Mouse (Mus musculus): ENCODE measurements around the gene Cntn1. TPM values are rescaled to one million over a fixed set of nuclear protein-coding genes. Genes with fewer than 3 reads are reported as not detected.
A peak's percentile ranks its signal among the peaks of the same experiment; 100 is the strongest.

The Cntn1 gene
- polyA plus RNA-seq, 1 experiment from 2014 or later, result 3.1 TPM

DNA sequence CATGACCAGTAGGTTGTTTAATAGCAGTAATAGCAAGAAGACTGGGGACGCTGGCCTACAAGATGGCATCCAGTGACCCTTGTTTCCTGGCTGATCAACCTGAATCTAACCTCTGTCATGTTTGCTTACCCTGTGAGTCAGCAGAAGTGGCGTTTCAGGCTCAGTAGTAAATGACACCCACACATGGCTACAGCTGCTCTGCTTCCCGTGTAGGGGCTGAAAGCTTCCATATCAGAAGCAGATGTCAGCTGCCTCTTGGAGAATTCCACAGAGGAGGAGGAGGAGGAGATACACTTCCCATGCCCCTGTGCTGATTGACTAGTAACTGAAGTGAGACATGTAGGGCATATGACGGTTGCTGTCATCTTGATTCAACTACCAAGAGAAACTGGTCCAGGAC, 225.9 kb downstream of the Cntn1 start:
- Histone ChIP-seq H3K27me3 (no peaks in the 10 kb centered on the region), H3K27ac (no peak overlapping the region), H3K9ac (no peak overlapping the region), H3K4me1 (0 out of 2 replicates have a peak, but pooled peaks cover 3% of the 10 kb centered on the region), H3K9me3 (no peaks in the 10 kb centered on the region), H3K4me3 (no peak overlapping the region), H3K36me3 (no peaks in the 10 kb centered on the region), H3K4me2 (replicated peaks) (no peak overlapping the region)
- no peak for ATAC-seq (ENCODE audit: insufficient number of reproducible peaks, insufficient read depth, low FRiP score, low TSS enrichment)
- WGBS, result 17% methylated on average over 4 of the region's 4 CpGs

DNA sequence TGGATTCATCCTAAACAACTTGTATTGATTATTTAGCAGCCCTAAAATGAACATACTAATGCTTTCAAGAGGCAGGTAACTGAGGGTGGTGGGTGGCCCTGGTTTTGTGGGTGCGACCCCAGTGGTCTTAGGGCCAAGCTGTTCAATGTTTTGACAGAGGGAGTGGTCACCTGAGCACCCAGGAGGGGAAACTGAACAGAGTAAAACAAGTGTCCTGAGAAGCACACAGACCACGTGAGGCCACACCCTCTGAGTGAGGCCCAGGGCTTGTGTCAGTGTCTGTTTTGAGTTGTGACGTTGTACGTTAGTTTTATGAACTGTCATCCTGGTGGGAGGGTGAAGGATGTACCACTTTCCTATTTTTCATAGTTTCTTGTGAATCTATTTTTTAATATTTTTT, 227.0 kb downstream of the Cntn1 start:
- H3K4me1 ChIP-seq, result 0 out of 2 replicates have a peak, but pooled peaks cover 3% of the 10 kb centered on the region
- no peak for ATAC-seq (ENCODE audit: insufficient number of reproducible peaks, insufficient read depth, low FRiP score, low TSS enrichment)
- no peak overlapping the region for H3K9ac ChIP-seq
- WGBS, result 75% methylated on average over 4 of the region's 4 CpGs
- H3K4me2 ChIP-seq (replicated peaks), result no peak overlapping the region
- no peak overlapping the region for H3K27ac ChIP-seq
- H3K9me3 ChIP-seq, result no peaks in the 10 kb centered on the region
- H3K36me3 ChIP-seq, result no peaks in the 10 kb centered on the region
- no peak overlapping the region for H3K4me3 ChIP-seq
- no peaks in the 10 kb centered on the region for H3K27me3 ChIP-seq

DNA sequence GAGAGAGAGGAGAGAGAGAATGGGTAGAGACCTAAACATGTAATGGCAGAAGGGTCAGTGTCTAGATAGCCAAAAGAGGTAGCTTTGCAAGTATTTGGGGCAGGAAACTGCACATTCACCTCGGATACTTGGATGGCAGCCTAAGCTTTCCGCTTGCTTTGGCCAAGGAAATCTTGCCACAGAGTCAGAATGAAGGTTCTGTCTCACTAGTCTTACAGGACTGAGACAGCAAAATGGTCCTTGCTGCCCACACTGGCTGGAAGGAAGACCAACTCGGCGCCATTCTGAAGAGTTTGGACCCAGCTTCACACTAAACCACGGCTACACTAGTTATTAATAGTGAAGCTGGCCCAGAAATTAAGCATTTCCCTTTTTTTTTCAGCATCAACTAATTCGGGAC, 230.0 kb downstream of the Cntn1 start:
- no peak overlapping the region for H3K4me2 ChIP-seq (replicated peaks)

DNA sequence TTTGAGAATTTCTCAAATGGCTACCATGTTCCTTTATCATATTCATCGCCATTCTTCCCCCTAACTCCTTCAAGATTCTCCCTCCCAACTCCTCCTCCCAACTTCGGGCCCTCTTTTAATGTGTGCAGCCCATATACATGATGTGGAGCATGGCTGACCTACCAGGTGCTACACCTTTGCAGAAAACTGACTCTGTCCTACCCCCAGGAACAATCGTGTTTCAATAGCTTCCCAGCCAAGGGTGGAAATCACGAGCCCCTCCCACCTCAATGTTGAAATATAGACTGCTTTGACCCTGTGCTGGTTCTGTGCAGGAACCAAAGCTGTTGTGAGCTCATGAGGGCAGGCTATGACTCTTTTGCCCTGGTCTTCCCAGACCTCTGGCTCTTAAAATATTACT, 236.7 kb downstream of the Cntn1 start:
- Histone ChIP-seq H3K4me3 (no peak overlapping the region), H3K9me3 (no peaks in the 10 kb centered on the region), H3K27me3 (no peaks in the 10 kb centered on the region), H3K36me3 (no peaks in the 10 kb centered on the region), H3K4me2 (replicated peaks) (no peak overlapping the region), H3K27ac (no peak overlapping the region), H3K4me1 (no peaks in the 10 kb centered on the region), H3K9ac (no peak overlapping the region)
- ATAC-seq (ENCODE audit: insufficient number of reproducible peaks, insufficient read depth, low FRiP score, low TSS enrichment), result no peak
- WGBS, result 87% methylated on average over 4 of the region's 4 CpGs

More for the DNA sequence above, 230.0 kb downstream of the Cntn1 start:
- Histone ChIP-seq H3K27ac (no peak overlapping the region), H3K4me3 (no peak overlapping the region), H3K9me3 (no peaks in the 10 kb centered on the region), H3K27me3 (no peaks in the 10 kb centered on the region), H3K4me1 (0 out of 2 replicates have a peak, but pooled peaks cover 3% of the 10 kb centered on the region), H3K9ac (no peak overlapping the region), H3K36me3 (no peaks in the 10 kb centered on the region)
- ATAC-seq (ENCODE audit: insufficient number of reproducible peaks, insufficient read depth, low FRiP score, low TSS enrichment), result no peak
- 83% methylated on average over 6 of the region's 6 CpGs for WGBS

DNA sequence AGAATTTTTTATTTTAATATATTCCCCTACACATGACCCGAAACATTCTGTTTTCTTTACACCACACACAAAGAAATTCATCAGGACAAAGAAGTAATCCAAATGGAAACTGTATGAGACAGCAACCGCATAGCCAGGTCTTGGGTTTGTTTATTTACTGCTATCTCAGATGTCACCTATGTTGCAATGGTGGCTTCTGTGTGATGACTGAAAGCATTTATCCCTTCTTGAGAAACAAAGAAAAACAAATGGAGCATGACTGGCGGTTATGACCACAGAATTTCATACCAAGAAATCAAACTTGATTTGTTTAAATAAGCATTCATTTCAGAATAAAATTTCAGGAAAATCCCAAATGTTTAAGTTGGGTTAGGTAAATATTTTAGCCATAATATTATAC, 245.5 kb downstream of the Cntn1 start:
- no peaks in the 10 kb centered on the region for H3K36me3 ChIP-seq
- WGBS, result 77% methylated on average over 3 of the region's 3 CpGs
- ATAC-seq (ENCODE audit: insufficient number of reproducible peaks, insufficient read depth, low FRiP score, low TSS enrichment), result no peak

DNA sequence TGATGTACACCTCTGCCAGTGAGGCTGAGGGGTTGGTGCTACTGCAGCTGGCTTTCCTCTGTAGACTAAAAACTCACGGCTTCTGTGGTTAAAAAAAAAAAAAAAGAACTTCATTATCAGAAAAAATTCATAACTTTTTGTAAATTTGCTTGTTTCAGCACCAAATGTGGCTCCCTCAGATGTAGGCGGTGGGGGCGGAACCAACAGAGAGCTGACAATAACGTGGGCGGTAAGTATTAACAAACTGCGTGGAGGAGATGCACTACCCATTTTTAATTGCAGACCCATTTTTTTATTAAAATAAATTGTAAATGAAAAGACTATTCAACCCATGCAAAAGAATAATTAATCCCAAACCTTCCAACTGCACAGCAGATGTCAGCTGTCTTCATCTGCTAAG, 251.8 kb downstream of the Cntn1 start:
- H3K9me3 ChIP-seq, result no peaks in the 10 kb centered on the region
- no peaks in the 10 kb centered on the region for H3K4me1 ChIP-seq
- H3K36me3 ChIP-seq, result no peaks in the 10 kb centered on the region
- H3K27ac ChIP-seq, result no peak overlapping the region
- WGBS, result 87% methylated on average over 6 of the region's 6 CpGs
- H3K4me3 ChIP-seq, result no peak overlapping the region
- no peak overlapping the region for H3K4me2 ChIP-seq (replicated peaks)
- no peak for ATAC-seq (ENCODE audit: insufficient number of reproducible peaks, insufficient read depth, low FRiP score, low TSS enrichment)
- H3K9ac ChIP-seq, result no peak overlapping the region
- no peaks in the 10 kb centered on the region for H3K27me3 ChIP-seq

More for the DNA sequence above, 245.5 kb downstream of the Cntn1 start:
- no peaks in the 10 kb centered on the region for H3K4me1 ChIP-seq
- H3K27ac ChIP-seq, result no peak overlapping the region
- H3K4me3 ChIP-seq, result no peak overlapping the region
- H3K9me3 ChIP-seq, result no peaks in the 10 kb centered on the region
- no peak overlapping the region for H3K9ac ChIP-seq
- H3K4me2 ChIP-seq (replicated peaks), result no peak overlapping the region
- no peaks in the 10 kb centered on the region for H3K27me3 ChIP-seq

DNA sequence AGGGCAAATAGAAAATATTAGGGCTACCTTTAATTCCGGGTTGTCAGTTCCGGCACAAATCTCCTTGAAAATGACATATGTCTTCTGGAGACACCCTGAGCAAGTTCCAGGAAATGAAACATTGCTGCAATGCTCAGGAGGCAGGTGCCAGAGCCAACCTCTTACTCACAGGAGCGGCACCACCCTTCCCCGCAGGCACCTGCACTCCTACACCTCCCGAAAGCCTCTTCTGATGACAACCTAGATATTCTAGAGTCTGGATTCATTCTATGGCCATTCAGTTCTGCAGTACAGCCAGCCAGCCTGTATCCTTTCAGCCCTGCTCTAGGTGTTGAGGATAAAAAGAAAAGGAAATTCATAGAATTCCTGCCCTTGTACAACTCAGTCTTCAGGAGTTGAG, 253.3 kb downstream of the Cntn1 start:
- Histone ChIP-seq H3K27ac (no peak overlapping the region), H3K36me3 (no peaks in the 10 kb centered on the region), H3K4me1 (no peaks in the 10 kb centered on the region), H3K4me2 (replicated peaks) (no peak overlapping the region), H3K9ac (no peak overlapping the region), H3K9me3 (no peaks in the 10 kb centered on the region), H3K27me3 (no peaks in the 10 kb centered on the region), H3K4me3 (no peak overlapping the region)
- WGBS, result 87% methylated on average over 5 of the region's 5 CpGs
- ATAC-seq (ENCODE audit: insufficient number of reproducible peaks, insufficient read depth, low FRiP score, low TSS enrichment), result no peak

DNA sequence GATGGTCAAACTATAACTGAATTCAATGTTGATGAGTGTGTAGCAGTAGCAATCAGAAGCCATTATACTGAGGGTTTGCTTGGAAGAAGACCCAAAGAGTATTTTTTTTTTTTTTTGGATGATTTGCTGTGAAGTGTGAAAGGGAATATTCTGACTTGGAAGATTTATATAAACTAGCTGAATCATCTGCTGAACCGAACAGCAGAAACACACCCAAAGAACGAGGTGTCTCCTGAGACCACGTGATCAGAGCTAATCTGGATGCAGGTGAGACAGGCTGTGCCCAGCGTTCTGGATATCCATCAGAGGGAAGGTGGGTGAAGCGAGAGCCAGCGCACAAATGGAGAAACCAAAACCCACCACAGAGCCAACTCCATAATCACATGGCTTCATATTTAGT, 271.0 kb downstream of the Cntn1 start:
- Histone ChIP-seq H3K9me3 (no peaks in the 10 kb centered on the region), H3K4me2 (replicated peaks) (no peak overlapping the region), H3K27me3 (no peaks in the 10 kb centered on the region), H3K4me1 (no peaks in the 10 kb centered on the region), H3K27ac (no peak overlapping the region), H3K4me3 (no peak overlapping the region), H3K9ac (no peak overlapping the region), H3K36me3 (no peaks in the 10 kb centered on the region)
- 90% methylated on average over 6 of the region's 6 CpGs for WGBS
- no peak for ATAC-seq (ENCODE audit: insufficient number of reproducible peaks, insufficient read depth, low FRiP score, low TSS enrichment)

DNA sequence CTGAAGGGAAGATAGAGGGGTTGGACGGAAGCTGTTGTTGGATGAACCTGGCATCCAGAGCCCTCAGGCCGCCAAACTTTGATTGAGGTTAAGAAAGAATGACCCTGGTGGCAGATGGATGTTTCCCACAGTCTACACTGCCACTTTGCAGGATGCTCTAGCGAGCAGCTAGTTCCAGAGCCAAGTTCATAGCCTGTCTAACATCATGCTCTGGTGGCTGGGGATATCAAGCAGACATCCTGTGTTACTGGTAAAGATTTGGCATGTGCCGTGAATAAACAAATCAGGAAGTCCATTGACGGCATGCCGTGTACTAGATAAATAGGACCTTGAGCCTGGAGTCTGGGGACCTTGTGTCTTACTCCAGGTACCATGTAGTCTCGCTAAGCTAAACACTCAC, 276.1 kb downstream of the Cntn1 start:
- no peak overlapping the region for H3K9ac ChIP-seq
- ATAC-seq (ENCODE audit: insufficient number of reproducible peaks, insufficient read depth, low FRiP score, low TSS enrichment), result no peak
- H3K36me3 ChIP-seq, result no peaks in the 10 kb centered on the region
- no peaks in the 10 kb centered on the region for H3K27me3 ChIP-seq
- no peaks in the 10 kb centered on the region for H3K9me3 ChIP-seq
- 78% methylated on average over 7 of the region's 7 CpGs for WGBS
- no peak overlapping the region for H3K4me3 ChIP-seq
- H3K27ac ChIP-seq, result no peak overlapping the region
- no peak overlapping the region for H3K4me2 ChIP-seq (replicated peaks)
- no peaks in the 10 kb centered on the region for H3K4me1 ChIP-seq

DNA sequence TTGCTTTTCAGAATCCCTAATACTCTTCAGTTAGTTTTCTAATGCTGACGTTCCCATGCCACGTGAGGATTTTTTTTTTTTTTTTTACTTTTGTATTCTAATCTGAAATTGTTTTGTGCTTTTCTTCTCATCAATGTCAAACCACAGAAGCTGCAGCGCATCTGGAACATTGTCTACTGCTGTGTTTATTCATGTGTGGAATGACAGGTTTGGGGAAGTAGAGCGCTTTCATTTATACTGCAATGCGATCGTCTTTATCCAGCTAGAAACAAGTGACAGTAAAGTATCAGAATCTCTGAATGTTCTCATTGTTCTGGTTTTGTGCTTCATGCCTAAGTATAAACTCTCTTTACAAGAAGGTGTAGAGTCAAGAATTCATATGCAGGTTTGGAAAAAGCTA, 289.3 kb downstream of the Cntn1 start:
- H3K4me3 ChIP-seq, result no peak overlapping the region
- H3K27me3 ChIP-seq, result no peaks in the 10 kb centered on the region
- H3K4me2 ChIP-seq (replicated peaks), result no peak overlapping the region
- 80% methylated on average over 6 of the region's 6 CpGs for WGBS
- no peaks in the 10 kb centered on the region for H3K4me1 ChIP-seq
- ATAC-seq (ENCODE audit: insufficient number of reproducible peaks, insufficient read depth, low FRiP score, low TSS enrichment), result no peak
- no peaks in the 10 kb centered on the region for H3K36me3 ChIP-seq
- H3K9me3 ChIP-seq, result no peaks in the 10 kb centered on the region
- no peak overlapping the region for H3K27ac ChIP-seq
- no peak overlapping the region for H3K9ac ChIP-seq

DNA sequence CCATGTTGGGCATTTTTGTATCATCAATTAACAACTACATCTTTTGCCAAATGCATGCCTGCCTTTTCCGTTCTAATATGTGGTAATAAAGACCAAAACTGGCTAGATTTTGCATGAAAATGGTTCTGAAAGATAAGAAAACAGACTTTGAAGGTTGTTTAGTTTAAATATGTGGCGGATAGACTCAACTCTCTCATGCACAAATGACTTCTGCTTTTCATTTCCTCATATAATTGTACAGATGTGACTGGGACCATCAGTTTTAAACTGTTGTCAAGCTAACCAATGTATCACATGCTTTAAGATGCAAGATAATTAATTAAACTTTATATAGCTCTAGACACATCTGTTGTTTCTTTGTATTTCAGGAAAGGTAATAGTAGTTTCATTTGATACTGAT, 290.5 kb downstream of the Cntn1 start:
- WGBS, result 81% methylated on average over 2 of the region's 2 CpGs
- Histone ChIP-seq H3K4me3 (no peak overlapping the region), H3K36me3 (no peaks in the 10 kb centered on the region), H3K27me3 (no peaks in the 10 kb centered on the region), H3K27ac (no peak overlapping the region), H3K9ac (no peak overlapping the region), H3K9me3 (no peaks in the 10 kb centered on the region), H3K4me2 (replicated peaks) (no peak overlapping the region), H3K4me1 (no peaks in the 10 kb centered on the region)
- ATAC-seq (ENCODE audit: insufficient number of reproducible peaks, insufficient read depth, low FRiP score, low TSS enrichment), result no peak

DNA sequence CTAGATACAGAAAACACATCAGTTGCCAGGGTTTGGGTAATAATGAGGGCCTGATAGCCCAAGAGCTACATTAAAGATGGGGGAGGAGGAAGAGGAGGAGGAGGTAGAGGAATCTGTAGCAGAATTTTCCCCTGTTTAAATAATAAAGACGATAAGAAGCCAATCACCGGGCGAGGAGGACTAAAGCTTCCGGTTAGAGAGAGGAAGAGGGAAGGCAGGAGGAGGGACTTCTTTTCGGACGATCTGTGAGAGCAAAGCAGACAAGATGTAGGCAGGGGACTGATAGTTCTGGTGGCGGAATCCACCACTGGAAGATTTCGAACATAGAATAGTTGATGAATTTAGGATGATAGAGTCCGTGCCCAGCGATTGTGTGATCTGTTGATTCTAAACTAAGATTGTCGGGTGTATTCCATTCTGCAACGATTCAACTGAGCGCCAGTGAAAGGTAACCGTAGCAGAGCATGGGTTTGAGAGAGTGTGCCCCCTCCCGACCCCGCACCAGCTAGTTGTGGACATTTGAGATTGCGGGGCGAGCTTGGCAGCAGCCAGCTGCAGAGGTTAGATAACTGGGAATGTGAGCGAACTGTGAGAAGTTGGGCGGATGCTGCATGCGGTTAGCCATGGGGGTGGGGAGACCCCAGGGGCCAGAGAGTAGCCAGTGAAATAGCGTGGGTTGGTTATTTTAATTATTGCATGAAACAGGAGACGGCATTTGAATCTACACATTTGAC, 293.3 kb downstream of the Cntn1 start:
- Histone ChIP-seq H3K9ac (no peak overlapping the region), H3K4me1 (peaks cover 7% of the 10 kb centered on the region), H3K9me3 (no peaks in the 10 kb centered on the region), H3K4me3 (0 out of 2 replicates have a peak overlapping the region, but pooled peaks have one; percentile 5), H3K4me2 (replicated peaks) (no peak overlapping the region), H3K36me3 (no peaks in the 10 kb centered on the region), H3K27ac (no peak overlapping the region), H3K27me3 (no peaks in the 10 kb centered on the region)
- 74% methylated on average over 23 of the region's 23 CpGs for WGBS
- ATAC-seq (ENCODE audit: insufficient number of reproducible peaks, insufficient read depth, low FRiP score, low TSS enrichment), result no peak
